Mouse (Mus musculus): ENCODE data around the gene Tmem258. TPM values are rescaled to one million over a fixed set of nuclear protein-coding genes. Genes with fewer than 3 reads are reported as not detected.

Gene Tmem258
- polyA plus RNA-seq, 1 experiment: 146 TPM

DNA sequence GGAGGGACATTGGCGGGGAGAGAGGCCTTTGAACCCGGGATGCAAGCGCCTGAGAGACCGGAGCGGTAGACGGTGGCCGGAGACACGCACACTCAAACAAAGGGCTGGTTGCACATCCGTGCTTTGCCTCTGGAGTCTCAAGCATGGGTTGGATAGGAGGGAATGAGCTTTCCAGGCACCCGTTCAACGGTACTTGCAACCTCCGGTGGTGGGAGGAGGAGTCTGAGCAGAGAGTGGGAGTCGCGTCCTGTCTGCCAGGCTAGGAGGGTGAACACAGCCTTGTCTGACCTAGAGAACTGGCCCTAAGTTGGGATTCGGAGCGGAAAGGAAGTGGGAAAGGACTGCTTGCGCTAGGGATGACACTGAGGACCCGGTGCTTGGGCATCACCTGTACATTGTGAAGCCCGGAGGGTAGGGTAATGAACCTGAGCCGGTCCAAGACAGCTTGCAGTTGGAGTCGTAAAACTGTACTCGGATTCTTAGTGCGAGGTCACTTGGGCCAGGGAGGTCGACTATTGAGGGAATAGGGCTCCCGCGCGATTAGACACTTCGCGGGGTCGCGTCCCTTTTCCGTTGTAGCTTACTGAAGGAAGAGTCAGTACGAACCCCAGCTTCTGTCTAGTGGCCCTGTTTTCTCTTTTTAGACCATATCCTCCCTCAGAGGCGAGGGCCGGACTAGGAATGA, 20.4 kb upstream of the Tmem258 start:
- Histone ChIP-seq H3K4me1 (ENCODE audit: control insufficient read depth, insufficient read depth, low read length) (peaks cover 19% of the 10 kb centered on the region), H3K27ac (ENCODE audit: insufficient read depth, low read depth, low read length) (peak overlapping the region; percentile 75), H3K4me3 (ENCODE audit: insufficient read depth, low read length) (peak overlapping the region; percentile 99)
- TF ChIP-seq POLR2A (IDR thresholded peaks at IDR 0.05; ENCODE audit: borderline replicate concordance, low read depth, low read length): no peak
- TF ChIP-seq CTCF (IDR thresholded peaks at IDR 0.05; ENCODE audit: low read depth, low read length): no peak

GRCm38 (mm10) chr19:10184096-10184495, 19.7 kb upstream of the Tmem258 start:
- Histone ChIP-seq H3K27ac (ENCODE audit: insufficient read depth, low read depth, low read length) (peak overlapping the region; percentile 75), H3K4me1 (ENCODE audit: control insufficient read depth, insufficient read depth, low read length) (peaks cover 22% of the 10 kb centered on the region), H3K4me3 (ENCODE audit: insufficient read depth, low read length) (peak overlapping the region; percentile 99)
- TF ChIP-seq POLR2A (IDR thresholded peaks at IDR 0.05; ENCODE audit: borderline replicate concordance, low read depth, low read length) (no peak), CTCF (IDR thresholded peaks at IDR 0.05; ENCODE audit: low read depth, low read length) (no peak)

DNA sequence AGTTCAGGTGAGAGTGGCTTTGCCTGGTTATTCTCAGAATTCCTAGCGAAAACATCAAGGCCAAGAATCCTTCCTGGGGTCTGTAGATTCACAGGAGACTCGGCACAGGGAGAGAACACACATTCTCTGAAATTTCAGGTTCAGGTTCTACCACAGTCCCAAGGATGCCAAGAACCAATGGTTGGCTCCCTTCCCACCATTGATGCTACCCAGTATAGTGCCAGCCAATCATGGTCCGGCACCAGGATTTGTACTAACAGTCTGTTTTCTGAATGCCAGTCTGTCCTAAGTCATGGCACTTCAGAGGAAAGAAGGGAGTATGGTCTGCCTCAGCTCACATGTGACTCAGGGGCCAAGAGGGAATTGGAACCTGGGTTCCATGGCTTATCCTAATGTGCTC, 17.9 kb upstream of the Tmem258 start:
- H3K4me3 ChIP-seq (ENCODE audit: insufficient read depth, low read length): no peak overlapping the region

GRCm38 (mm10) chr19:10186569-10186968, 17.2 kb upstream of the Tmem258 start:
- H3K4me1 ChIP-seq (ENCODE audit: control insufficient read depth, insufficient read depth, low read length): peaks cover 37% of the 10 kb centered on the region
- TF ChIP-seq CTCF (IDR thresholded peaks at IDR 0.05; ENCODE audit: low read depth, low read length): no peak
- TF ChIP-seq POLR2A (IDR thresholded peaks at IDR 0.05; ENCODE audit: borderline replicate concordance, low read depth, low read length): no peak
- no peak overlapping the region for H3K27ac ChIP-seq (ENCODE audit: insufficient read depth, low read depth, low read length)
- no peak overlapping the region for H3K4me3 ChIP-seq (ENCODE audit: insufficient read depth, low read length)

More for the DNA sequence above, 17.9 kb upstream of the Tmem258 start:
- peaks cover 32% of the 10 kb centered on the region for H3K4me1 ChIP-seq (ENCODE audit: control insufficient read depth, insufficient read depth, low read length)
- H3K27ac ChIP-seq (ENCODE audit: insufficient read depth, low read depth, low read length): no peak overlapping the region
- TF ChIP-seq CTCF (IDR thresholded peaks at IDR 0.05; ENCODE audit: low read depth, low read length) (no peak), POLR2A (IDR thresholded peaks at IDR 0.05; ENCODE audit: borderline replicate concordance, low read depth, low read length) (no peak)

GRCm38 (mm10) chr19:10188281-10188811, 15.5 kb upstream of the Tmem258 start:
- peaks cover 37% of the 10 kb centered on the region for H3K4me1 ChIP-seq (ENCODE audit: control insufficient read depth, insufficient read depth, low read length)
- no peak overlapping the region for H3K4me3 ChIP-seq (ENCODE audit: insufficient read depth, low read length)
- H3K27ac ChIP-seq (ENCODE audit: insufficient read depth, low read depth, low read length): no peak overlapping the region
- TF ChIP-seq CTCF (IDR thresholded peaks at IDR 0.05; ENCODE audit: low read depth, low read length) (no peak), POLR2A (IDR thresholded peaks at IDR 0.05; ENCODE audit: borderline replicate concordance, low read depth, low read length) (no peak)

DNA sequence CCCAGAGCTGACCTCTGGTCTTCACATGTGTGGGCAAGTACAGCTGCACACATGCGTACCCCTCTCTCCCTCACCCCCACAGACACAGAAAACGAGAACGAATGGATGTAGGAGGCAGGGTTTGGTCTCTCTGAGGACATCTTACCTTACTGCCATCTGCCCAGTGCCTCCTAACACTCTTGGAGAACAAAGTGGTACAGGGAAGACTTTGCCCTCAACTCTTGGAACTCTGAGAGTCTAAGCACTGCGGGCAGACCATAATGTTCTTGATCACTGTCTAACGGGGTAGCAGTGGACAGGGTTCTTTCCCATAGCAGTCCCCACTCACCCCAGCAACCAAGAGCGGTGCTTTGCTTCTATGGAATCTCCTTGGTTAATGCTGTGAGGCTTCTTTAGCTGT, 14.8 kb upstream of the Tmem258 start:
- Histone ChIP-seq H3K4me1 (ENCODE audit: control insufficient read depth, insufficient read depth, low read length) (peaks cover 37% of the 10 kb centered on the region), H3K27ac (ENCODE audit: insufficient read depth, low read depth, low read length) (no peak overlapping the region), H3K4me3 (ENCODE audit: insufficient read depth, low read length) (no peak overlapping the region)
- TF ChIP-seq POLR2A (IDR thresholded peaks at IDR 0.05; ENCODE audit: borderline replicate concordance, low read depth, low read length) (no peak), CTCF (IDR thresholded peaks at IDR 0.05; ENCODE audit: low read depth, low read length) (no peak)

DNA sequence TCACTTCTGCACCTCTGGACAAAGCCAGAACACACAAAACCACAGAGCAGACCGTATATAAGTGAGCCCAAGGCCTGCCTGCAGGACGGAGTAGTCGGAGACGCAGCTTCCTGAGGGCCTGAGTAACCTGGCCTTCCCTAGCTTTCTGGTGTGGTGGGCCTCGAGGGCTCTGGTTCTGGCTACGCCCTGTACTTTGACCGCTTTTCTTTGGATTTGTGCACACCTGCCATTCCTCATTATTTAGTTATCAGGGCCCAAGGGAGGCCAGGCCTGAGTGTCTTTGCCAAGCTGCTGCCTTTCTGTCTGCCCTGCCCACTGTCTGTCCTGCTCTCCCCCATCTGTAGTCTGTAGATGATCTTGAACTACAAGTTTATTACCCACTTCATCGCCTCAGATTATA, 13.9 kb upstream of the Tmem258 start:
- TF ChIP-seq CTCF (IDR thresholded peaks at IDR 0.05; ENCODE audit: low read depth, low read length) (no peak), POLR2A (IDR thresholded peaks at IDR 0.05; ENCODE audit: borderline replicate concordance, low read depth, low read length) (no peak)
- Histone ChIP-seq H3K4me3 (ENCODE audit: insufficient read depth, low read length) (no peak overlapping the region), H3K4me1 (ENCODE audit: control insufficient read depth, insufficient read depth, low read length) (peaks cover 31% of the 10 kb centered on the region), H3K27ac (ENCODE audit: insufficient read depth, low read depth, low read length) (no peak overlapping the region)

DNA sequence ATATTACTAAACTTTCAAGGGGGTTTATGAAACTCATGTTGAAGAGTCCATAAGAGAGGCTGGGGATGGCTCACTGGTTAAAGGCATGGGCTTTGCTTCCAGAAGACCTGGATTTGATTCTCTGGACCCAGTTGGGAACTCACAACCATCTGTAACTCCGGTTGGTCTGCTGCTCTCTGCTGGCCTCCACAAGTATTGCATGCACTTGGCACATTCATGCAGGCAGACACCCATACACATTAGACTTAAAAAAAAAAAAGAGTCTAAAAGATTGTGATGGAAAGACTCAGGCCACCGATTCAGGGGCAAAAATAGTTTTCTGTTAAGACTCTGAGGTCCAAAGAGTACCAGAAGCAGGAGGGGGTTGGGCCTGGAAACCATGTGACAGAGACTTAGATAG, 13.0 kb upstream of the Tmem258 start:
- Histone ChIP-seq H3K4me1 (ENCODE audit: control insufficient read depth, insufficient read depth, low read length) (peaks cover 31% of the 10 kb centered on the region), H3K4me3 (ENCODE audit: insufficient read depth, low read length) (no peak overlapping the region)
- no peak for TF ChIP-seq POLR2A (IDR thresholded peaks at IDR 0.05; ENCODE audit: borderline replicate concordance, low read depth, low read length)
- peak; percentile 56 for TF ChIP-seq CTCF (IDR thresholded peaks at IDR 0.05; ENCODE audit: low read depth, low read length)

GRCm38 (mm10) chr19:10191326-10191725, 12.5 kb upstream of the Tmem258 start:
- H3K27ac ChIP-seq (ENCODE audit: insufficient read depth, low read depth, low read length): peak overlapping the region; percentile 99
- peaks cover 31% of the 10 kb centered on the region for H3K4me1 ChIP-seq (ENCODE audit: control insufficient read depth, insufficient read depth, low read length)
- no peak for TF ChIP-seq POLR2A (IDR thresholded peaks at IDR 0.05; ENCODE audit: borderline replicate concordance, low read depth, low read length)
- TF ChIP-seq CTCF (IDR thresholded peaks at IDR 0.05; ENCODE audit: low read depth, low read length): no peak
- peak overlapping the region; percentile 13; the same call in 1 of the 2 replicates for H3K4me3 ChIP-seq (ENCODE audit: insufficient read depth, low read length)

More for the DNA sequence above, 13.0 kb upstream of the Tmem258 start:
- H3K27ac ChIP-seq (ENCODE audit: insufficient read depth, low read depth, low read length): peak overlapping the region; percentile 99

DNA sequence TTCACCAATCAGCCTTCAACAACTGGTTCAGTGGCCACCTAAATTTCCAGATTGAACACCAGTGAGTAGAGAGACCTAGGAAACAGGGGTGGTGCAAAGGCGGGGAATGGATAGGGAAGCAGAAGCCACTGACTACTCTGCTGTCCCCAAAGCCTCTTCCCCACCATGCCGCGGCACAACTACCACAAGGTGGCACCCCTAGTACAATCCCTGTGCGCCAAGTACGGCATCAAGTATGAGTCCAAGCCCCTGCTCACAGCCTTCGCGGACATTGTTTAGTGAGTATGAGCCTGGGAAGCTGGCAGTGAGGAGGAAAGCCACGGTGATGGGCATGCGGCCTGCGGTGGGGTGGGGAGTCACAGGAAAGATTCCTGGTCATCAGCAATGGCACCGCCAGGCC, 9.5 kb upstream of the Tmem258 start:
- TF ChIP-seq POLR2A (IDR thresholded peaks at IDR 0.05; ENCODE audit: borderline replicate concordance, low read depth, low read length): no peak
- no peak overlapping the region for H3K27ac ChIP-seq (ENCODE audit: insufficient read depth, low read depth, low read length)
- H3K4me3 ChIP-seq (ENCODE audit: insufficient read depth, low read length): no peak overlapping the region
- H3K4me1 ChIP-seq (ENCODE audit: control insufficient read depth, insufficient read depth, low read length): peaks cover 22% of the 10 kb centered on the region

Measured in bone marrow macrophage, adult 2 months (primary cell).